In genomic region chr8:113847606-113848080, GRCm38 (mm10) we compare ENCODE assay signal across 9 mouse cellular contexts. TPM values are rescaled to one million over a fixed set of nuclear protein-coding genes. Genes with fewer than 3 reads are reported as not detected.
A peak's percentile ranks its signal among the peaks of the same experiment; 100 is the strongest.
DNase-seq lines count a peak whose midpoint lies in the region; ATAC-seq and TF ChIP-seq lines count a peak whose summit lies in the region.
"Had no signal": no experiment of that assay in that cellular context is flagged by ENCODE, and none has a peak within 500 bp of the region (broad histone marks: within the 10 kb centered on the region; RNA-seq: fewer than 3 reads in every experiment).

No protein-coding gene starts in this region.

- H3K27me3 ChIP-seq in lung, embryonic 14.5 days (ENCODE audit: insufficient read depth, low read length) = peaks cover 36% of the 10 kb centered on the region
- peaks cover 26% of the 10 kb centered on the region for H3K27me3 ChIP-seq in forebrain, embryonic 11.5 days (ENCODE audit: control insufficient read depth, insufficient read depth, low read length)
- H3K27me3 ChIP-seq in intestine, embryonic 16.5 days (replicated peaks; ENCODE audit: control insufficient read depth, insufficient read depth, low read length) = peaks cover 21% of the 10 kb centered on the region
- peaks cover 29% of the 10 kb centered on the region for H3K27me3 ChIP-seq in stomach, embryonic 14.5 days (ENCODE audit: control insufficient read depth, insufficient read depth, low read length)

- WGBS in lung, embryonic 14.5 days = 13% methylated on average over 12 of the region's 12 CpGs
- WGBS in forebrain, embryonic 11.5 days = 14% methylated on average over 12 of the region's 12 CpGs
- 23% methylated on average over 12 of the region's 12 CpGs for WGBS in intestine, embryonic 16.5 days
- 23% methylated on average over 12 of the region's 12 CpGs for WGBS in stomach, embryonic 14.5 days

- H3K36me3 ChIP-seq in lung, embryonic 14.5 days (ENCODE audit: insufficient read depth) = no peaks in the 10 kb centered on the region
- H3K36me3 ChIP-seq in forebrain, embryonic 11.5 days (ENCODE audit: control insufficient read depth, insufficient read depth, low read length) = no peaks in the 10 kb centered on the region
- H3K36me3 ChIP-seq in intestine, embryonic 16.5 days (ENCODE audit: control insufficient read depth, insufficient read depth, low read length) = no peaks in the 10 kb centered on the region
- no peaks in the 10 kb centered on the region for H3K36me3 ChIP-seq in stomach, embryonic 14.5 days (ENCODE audit: control insufficient read depth, insufficient read depth, low read length)

- TF ChIP-seq CTCF in lung, embryonic 14.5 days (IDR thresholded peaks at IDR 0.05; ENCODE audit: low read depth) = no peak

- no peak overlapping the region for H3K27ac ChIP-seq in lung, embryonic 14.5 days (ENCODE audit: low read depth)
- H3K27ac ChIP-seq in forebrain, embryonic 11.5 days (ENCODE audit: low read depth, low read length) = no peak overlapping the region
- H3K27ac ChIP-seq in intestine, embryonic 16.5 days (ENCODE audit: low read length) = no peak overlapping the region
- no peak overlapping the region for H3K27ac ChIP-seq in stomach, embryonic 14.5 days (ENCODE audit: low read length)
- H3K27ac ChIP-seq: heart, adult 2 months; macrophage had no signal

- H3K9ac ChIP-seq in lung, embryonic 14.5 days = peak overlapping the region; percentile 55
- H3K9ac ChIP-seq in forebrain, embryonic 11.5 days (ENCODE audit: low read length) = peak overlapping the region; percentile 64
- no peak overlapping the region for H3K9ac ChIP-seq in intestine, embryonic 16.5 days (ENCODE audit: low read depth, low read length)
- no peak overlapping the region for H3K9ac ChIP-seq in stomach, embryonic 14.5 days (replicated peaks; ENCODE audit: low read depth, low read length)

- peak overlapping the region; percentile 48 for H3K4me3 ChIP-seq in lung, embryonic 14.5 days (ENCODE audit: low read depth, low read length)
- H3K4me3 ChIP-seq in forebrain, embryonic 11.5 days (ENCODE audit: low read depth, low read length) = peak overlapping the region; percentile 62
- H3K4me3 ChIP-seq in intestine, embryonic 16.5 days (ENCODE audit: low read length) = peak overlapping the region; percentile 52
- H3K4me3 ChIP-seq in stomach, embryonic 14.5 days (ENCODE audit: low read depth, low read length) = peak overlapping the region; percentile 40
- H3K4me3 ChIP-seq: heart, adult 2 months had no signal

- no peak for ATAC-seq in lung, embryonic 14.5 days (ENCODE audit: insufficient read depth)
- no peak; the same call in 1 of the 2 replicates for ATAC-seq in forebrain, embryonic 11.5 days (replicated peaks; ENCODE audit: low FRiP score)
- no peak for ATAC-seq in intestine, embryonic 16.5 days
- ATAC-seq in stomach, embryonic 14.5 days (ENCODE audit: insufficient number of reproducible peaks, insufficient read depth, low FRiP score, low read depth) = no peak

- H3K9me3 ChIP-seq in lung, embryonic 14.5 days (ENCODE audit: low read depth, low read length) = no peaks in the 10 kb centered on the region
- H3K9me3 ChIP-seq in forebrain, embryonic 11.5 days (ENCODE audit: control insufficient read depth, low read length) = no peaks in the 10 kb centered on the region
- H3K9me3 ChIP-seq in intestine, embryonic 16.5 days (ENCODE audit: control insufficient read depth, low read length) = no peaks in the 10 kb centered on the region
- H3K9me3 ChIP-seq in stomach, embryonic 14.5 days (ENCODE audit: control insufficient read depth, low read depth, low read length) = peaks cover 4% of the 10 kb centered on the region; the same call in 1 of the 2 replicates

- peak overlapping the region; percentile 89 for H3K4me2 ChIP-seq in lung, embryonic 14.5 days
- H3K4me2 ChIP-seq in forebrain, embryonic 11.5 days (ENCODE audit: low read depth, low read length, severe bottlenecking) = peak overlapping the region; percentile 99
- H3K4me2 ChIP-seq in intestine, embryonic 16.5 days (ENCODE audit: low read depth, low read length) = peak overlapping the region; percentile 91
- peak overlapping the region; percentile 95 for H3K4me2 ChIP-seq in stomach, embryonic 14.5 days (replicated peaks; ENCODE audit: low read depth, low read length)

- H3K4me1 ChIP-seq in lung, embryonic 14.5 days (ENCODE audit: insufficient read depth) = no peaks in the 10 kb centered on the region
- peaks cover 10% of the 10 kb centered on the region for H3K4me1 ChIP-seq in forebrain, embryonic 11.5 days (replicated peaks; ENCODE audit: control insufficient read depth, insufficient read depth, low read length)
- H3K4me1 ChIP-seq in intestine, embryonic 16.5 days (ENCODE audit: control insufficient read depth, insufficient read depth, low read length) = peaks cover 3% of the 10 kb centered on the region
- 0 out of 2 replicates have a peak, but pooled peaks cover 7% of the 10 kb centered on the region for H3K4me1 ChIP-seq in stomach, embryonic 14.5 days (ENCODE audit: control insufficient read depth, insufficient read depth, low read length)

- peak; percentile 11 for DNase-seq in lung, embryonic 14.5 days
- no peak for DNase-seq in lung, postnatal 25 days (ENCODE audit: low spot score)
- no peak for DNase-seq in forebrain, embryonic 11.5 days (ENCODE audit: low spot score)
- DNase-seq in layer of hippocampus, adult 18-20 months (ENCODE audit: low spot score in 2 of 2) = no peak
- DNase-seq in right cerebral cortex, postnatal 25 days = no peak
- DNase-seq: heart, adult 2 months had no signal

RNA-seq across cellular contexts. Expression of gene Adamts18, which starts 0.9 kb away (rescaled TPM):
- polyA plus RNA-seq in lung, embryonic 14.5 days (2014; fragmentation: Nextera tagmentation; extraction: Ambion mirVana) = 11.5 and 13.1 TPM in 2 replicates
- polyA plus RNA-seq in forebrain, embryonic 11.5 days (2014; fragmentation: Nextera tagmentation; extraction: Ambion mirVana) = 4.8 TPM in 2 replicates
- polyA plus RNA-seq in intestine, embryonic 16.5 days (2015; fragmentation: Nextera tagmentation; extraction: Ambion mirVana) = 0.15 and 0.54 TPM in 2 replicates
- polyA plus RNA-seq in stomach, embryonic 14.5 days (2014; fragmentation: Nextera tagmentation; extraction: Ambion mirVana) = 1.5 and 1.6 TPM in 2 replicates
- under 1 TPM; 0.43 to 0.82 TPM for total RNA-seq in layer of hippocampus, adult 18-20 months (2021)
- total RNA-seq: heart, adult 2 months had no signal
- polyA plus RNA-seq: macrophage had no signal

Comparison
In these comparisons a context has a peak if more than half of its experiments do, and no peak if none do; other contexts are left out.
1. H3K9ac ChIP-seq: peak in lung, embryonic 14.5 days (single experiment) and forebrain, embryonic 11.5 days (single experiment); none in intestine, embryonic 16.5 days (single experiment) and stomach, embryonic 14.5 days (single experiment).
2. Peak in every context shown above with its lines, with median percentiles within 50 percentile points of each other: H3K4me2 ChIP-seq and H3K4me3 ChIP-seq.